Mouse (Mus musculus) kidney, postnatal 25 days (tissue): ENCODE measurements around the gene Triap1.
"Not testable (repeated sequence)": the region's sequence is repeated elsewhere in the genome, so short reads cannot be mapped to it uniquely, and the experiment has no call there.

Experiments used
- DNase-seq, 2 experiments: peaks; one replicate each; pipeline ENCODE4 v3.0.0; 2021; ENCODE audit warnings: mixed read lengths in 2 of 2

Triap1 gene

DNA sequence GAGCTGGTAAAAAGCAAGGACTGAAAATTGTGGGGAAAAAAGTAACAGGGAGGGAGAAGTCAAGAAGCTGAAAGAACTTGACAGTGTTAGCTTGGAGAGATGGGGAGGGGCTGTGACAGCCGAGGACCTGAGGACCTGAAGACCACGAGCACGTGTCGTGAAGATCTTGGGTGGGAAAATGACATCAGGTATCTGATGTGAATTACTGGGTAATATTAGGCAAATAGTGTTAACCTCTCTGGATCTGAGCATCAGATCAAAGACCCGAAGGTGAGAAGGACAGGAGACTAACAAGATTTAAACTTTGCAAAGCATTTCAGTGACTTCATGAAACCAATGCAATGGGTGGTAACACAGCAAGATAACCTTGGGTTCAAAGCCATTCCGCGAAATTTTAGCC lies 1.0 kb upstream of the Triap1 start:
- no peak for DNase-seq

DNA sequence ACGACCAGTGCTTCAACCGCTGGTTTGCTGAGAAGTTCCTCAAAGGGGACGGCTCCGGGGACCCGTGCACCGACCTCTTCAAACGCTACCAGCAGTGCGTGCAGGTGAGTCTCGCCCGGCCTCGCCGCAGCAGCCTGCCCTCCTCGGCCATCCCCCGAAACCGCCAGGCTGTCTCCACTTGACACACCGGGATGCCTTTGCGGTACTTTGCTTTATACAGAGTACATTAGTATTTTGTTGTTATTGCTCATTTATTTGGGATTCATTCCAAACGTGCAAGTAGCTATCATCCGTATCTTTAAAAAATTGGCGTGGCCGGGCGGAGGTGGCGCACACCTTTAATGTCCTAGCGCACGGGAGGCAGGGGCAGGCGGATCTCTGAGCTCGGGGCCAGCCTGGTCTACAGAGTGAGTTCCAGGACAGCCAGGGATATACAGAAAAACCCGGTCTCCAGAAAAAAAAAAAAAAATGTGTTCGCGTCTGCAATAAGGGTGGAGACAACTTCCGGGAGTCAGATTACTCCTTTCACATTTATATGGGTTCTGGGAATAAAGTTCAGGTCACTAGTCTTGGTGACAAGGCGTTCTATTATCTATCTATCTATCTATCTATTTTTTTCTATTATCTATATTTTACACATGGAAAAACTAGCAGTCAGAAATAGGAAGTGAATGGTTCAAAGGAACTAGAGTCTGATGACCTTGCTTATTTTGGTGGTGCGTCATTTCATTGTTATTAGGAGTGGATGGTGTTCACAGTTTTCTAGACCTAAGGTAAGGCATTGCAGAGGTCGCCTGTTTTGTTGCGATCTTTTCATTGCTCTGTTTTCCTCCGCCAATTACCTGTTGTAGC lies 515 bp downstream of the Triap1 start:
- DNase-seq: no peak

DNA sequence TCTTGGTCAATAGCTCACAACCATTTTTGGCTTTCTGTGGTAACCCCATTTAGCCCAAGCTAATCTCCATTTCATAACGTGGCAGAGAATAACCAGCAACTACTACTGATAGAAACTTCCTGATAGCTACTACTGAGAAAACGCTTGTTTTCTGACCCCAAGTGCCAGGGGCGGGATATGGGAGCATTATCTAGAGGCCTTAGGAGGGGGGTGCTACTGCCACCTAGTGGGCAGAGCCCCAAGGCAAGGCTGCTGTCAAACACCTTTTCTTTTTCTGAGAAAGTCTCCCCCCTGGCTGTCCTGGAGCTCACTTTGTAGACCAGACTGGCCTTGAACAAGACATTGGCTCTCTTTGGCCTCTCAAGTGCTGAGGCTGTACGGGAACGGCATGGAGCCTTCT lies 6.5 kb downstream of the Triap1 start:
- DNase-seq: peak; percentile 88 to 92

DNA sequence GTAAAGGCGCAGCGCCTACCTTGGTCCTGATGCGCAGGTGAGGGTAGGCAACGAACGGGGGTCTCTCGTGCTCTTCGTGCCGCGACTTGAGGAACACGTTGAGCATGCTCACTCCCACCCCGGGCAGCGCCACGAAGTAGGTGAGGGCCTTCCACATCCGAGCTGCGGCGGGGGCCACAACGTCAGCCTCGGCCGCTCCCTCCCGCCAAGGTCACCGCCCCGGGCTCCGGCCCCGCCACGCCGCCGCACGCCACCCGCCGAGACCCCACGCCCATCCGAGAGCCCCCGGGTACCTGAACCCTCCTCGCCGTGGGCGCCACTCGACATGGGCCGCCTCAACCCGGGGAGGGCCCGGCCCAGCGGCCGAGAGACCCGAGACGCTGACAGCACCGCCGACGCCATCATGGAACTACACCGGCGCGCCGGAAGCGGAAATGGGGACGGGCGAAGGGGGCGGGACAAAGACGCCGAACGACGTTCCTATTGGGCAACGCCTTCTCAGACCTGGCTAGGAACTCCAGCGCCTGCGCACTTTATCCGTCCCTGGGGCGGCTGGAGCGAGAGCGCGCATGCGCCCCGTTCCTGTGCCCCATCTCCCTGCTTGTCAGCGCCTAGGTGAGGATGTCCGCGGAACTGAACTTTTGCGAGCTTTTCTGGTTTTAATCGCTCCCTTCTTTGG lies 7.7 kb downstream of the Triap1 start, which contains the start of gene Cox6a1:
TSS of gene Cox6a1 (minus strand) at position 436 of the 679 bp plus-strand sequence.
- peak; percentile 99 for DNase-seq

DNA sequence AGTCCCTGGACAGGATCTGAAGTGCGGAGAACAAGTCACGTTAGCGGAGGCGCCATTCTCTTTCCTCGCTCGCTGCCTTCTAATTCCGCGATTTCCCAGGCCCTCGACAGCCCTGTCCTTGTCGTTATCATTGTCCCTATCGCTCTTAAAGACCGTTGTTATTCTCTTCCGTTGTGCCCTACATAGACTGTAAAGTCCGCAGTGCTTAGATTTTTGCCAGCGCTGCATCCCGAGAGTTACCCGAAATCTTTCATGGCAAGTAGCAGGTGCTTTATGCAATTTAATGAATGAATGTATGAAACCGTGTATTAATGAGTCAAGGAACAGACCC lies 8.2 kb downstream of the Triap1 start:
- no peak for DNase-seq

DNA sequence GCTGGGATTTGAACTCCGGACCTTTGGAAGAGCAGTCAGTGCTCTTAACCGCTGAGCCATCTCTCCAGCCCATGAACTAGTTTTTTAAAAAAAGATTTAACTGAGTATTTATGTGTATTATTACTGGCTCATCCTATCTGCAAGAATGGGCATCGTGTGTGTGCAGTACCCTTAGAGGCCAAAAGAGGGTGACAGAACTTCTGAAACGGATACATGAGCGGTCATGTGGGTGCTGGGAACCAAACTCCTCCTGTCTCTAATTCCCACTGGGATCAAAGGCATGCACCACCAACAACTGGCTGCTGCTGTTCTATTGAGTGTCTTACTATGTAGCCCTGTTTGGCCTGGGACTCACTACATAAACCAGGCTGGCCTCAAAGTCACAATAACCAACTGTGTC lies 10.3 kb downstream of the Triap1 start:
- no peak for DNase-seq

DNA sequence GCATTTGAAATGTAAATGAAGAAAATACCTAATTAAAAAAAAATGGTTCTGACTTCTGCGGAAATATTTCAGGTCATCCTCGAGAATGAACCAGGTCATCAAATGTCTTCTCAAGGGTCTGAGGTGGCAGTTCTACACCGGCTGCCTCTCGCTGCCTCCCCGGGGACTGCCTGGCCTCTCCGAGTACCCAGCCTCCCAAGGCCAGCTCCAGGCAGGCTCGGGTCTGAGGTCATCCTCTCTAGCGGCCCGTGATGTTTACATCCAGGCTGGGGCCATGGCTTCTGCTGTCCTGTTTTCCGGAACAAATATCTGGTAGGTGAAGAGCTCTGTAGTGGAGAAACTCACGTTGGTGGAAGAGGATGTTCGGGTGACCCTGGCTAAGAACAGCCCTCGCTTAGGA lies 14.0 kb downstream of the Triap1 start:
- no peak for DNase-seq

DNA sequence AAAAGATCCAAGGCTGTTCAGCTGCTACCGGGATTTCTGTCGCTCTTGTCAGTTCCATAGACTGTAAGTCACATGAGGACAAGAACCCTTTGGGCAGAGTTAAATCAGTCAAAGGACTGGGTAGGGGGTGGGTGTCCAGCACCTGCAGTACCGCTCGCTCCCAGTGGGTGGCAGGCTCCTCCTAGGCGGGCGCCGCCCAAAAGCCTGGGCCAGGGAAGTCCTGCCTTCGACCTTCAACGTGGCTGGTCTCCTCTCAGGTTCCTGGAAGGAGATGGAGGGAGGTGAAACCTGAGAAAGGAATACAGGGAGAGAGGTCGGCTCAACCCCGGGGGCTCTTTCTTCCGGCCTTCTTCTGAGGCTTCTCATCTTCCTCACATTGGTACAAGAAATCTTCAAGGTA lies 17.8 kb downstream of the Triap1 start:
- peak; percentile 87 to 91 for DNase-seq

DNA sequence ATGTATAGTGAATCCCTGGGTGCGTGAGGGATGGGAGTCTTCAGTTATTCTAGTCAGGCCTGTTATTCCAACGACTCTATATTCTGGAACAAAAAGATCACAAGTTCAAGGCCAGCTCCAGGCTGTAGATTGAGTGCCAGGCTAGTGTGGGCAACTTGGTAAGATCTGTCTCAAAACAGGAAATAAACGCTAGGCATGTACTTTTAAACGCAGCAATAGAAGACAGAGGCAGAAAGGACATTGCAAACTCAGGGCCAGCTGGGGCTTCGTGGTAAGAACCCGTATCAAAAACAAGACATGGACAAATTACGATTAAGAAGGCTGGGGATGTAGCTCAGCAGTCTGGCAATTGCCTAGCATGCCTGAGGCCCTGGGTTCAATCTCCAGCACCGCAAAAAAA lies 18.4 kb downstream of the Triap1 start:
- no peak for DNase-seq

DNA sequence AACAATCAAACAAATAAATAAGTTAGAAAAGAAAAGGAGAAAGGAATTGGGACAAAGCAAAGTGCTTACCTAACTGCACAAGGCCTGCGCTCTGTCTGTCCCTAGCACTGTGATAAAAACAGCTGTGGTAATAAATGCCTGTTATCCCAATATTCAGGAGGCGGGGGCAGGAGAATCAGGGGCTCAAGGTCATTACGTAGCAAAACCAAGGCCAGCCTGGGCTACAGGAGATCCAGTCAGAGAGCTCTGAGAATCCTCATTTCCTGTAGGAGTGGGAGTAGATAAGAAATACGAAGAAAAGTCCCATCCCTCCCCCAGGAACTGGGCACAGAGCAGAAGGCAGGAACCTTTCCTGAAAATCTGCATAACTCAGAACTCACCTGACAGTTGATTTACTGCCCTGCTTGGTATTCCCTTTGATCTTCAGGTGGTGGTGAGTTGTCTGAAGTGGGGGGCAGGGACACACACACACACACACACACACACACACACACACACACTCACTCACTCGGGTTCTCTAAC lies 18.9 kb downstream of the Triap1 start:
- DNase-seq: no peak

DNA sequence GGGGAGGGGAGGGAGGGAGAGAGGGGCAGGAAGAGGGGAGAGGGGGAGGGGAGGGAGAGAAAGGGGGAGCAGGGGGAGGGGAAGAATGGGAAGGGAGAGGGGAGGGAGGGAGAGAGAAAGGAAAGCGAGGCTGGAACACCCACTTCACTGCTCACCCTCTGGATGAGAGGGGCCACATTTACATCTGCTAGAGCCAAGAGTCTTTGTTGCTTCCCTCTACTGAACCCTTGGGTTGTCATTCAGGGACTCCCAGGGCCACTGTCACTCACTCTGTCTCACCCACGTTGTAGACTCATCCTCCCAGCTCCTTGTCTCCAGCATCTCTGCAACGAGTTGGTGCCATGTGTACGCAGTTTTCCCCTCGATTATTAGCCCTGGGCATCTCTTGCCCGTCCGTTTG lies 21.2 kb downstream of the Triap1 start:
- no peak for DNase-seq

DNA sequence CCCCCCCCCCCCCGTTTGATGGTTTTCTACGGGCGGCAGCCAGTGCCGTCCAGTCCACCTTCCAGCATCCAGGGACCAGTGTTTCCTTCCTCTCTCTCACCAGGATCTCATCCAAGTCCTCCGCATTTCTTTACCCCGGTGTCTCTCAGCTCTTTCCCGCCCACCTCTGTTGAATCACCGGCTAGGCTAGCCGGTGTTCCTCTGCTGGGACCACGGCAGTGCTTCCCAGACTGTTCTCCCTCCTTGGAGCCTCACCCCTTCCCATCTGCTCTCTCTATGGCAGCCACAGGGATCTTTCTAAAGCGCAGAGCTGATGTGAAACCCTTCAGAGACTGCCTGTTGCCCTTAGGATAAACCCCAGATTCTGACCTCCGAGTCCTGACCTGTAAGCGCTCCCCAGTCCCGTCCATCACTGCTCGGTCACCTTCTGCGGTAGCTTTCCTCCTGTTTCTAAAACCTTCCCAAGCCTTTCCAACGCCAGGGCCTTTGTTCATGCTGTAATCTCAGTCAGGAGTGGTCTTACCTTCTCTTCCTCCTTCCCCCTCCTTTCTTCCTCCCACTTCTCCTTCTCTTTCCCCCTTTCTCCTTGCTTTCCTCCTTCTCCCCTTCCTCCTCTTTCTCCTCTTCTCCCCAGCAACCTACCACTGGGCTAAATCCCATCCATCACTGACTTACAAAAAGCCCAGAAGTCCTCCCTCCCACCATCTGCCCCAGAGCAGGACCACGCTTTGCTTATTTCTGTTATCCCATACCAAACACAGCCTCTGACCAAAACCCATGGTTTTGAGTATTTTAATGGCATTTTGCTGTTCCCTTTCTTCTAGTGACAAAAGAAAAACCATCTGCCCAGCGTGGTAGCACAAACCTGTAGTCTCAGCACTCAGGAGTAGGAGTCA lies 22.0 kb downstream of the Triap1 start:
- DNase-seq: no peak

DNA sequence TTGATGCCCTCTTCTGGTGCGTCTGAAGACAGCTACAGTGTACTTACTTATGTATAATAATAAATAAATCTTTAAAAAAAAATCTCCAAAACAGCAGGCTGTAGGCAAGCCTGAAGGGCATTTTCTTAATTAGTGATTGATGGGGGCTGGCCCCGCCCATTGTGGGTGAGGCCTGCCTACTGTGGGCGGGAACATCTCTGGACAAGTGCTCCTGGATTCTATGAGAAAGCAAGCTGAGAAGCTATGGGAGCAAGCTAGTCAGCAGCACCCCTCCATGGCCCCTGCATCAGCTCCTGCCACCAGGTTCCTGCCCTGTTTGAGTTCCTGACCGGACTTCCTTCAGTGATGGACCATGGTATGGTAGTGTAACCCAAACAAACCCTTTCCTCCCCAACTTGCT lies 23.8 kb downstream of the Triap1 start:
- DNase-seq: peak in 1 of 2 experiments; percentile 14

DNA sequence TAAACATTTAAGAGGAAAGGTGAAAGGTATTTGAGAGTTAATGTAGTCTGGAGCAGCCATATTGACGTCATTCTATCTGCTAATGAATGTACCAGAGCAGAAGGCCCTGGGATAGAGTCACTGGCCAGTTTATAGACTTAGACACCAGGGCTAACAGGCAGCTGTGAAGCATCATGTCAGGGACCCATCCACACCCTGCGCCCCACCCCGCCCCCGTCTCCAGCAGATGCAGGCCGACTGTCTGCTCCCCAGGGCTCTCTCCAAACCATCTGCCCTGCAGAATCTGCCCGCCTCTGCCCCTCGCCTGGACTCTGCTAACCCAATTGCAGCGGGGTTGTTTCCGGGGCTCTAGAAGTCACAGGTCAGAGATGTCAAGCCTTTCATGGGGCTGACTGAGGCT lies 30.7 kb downstream of the Triap1 start:
- DNase-seq: peak; percentile 11 to 46

DNA sequence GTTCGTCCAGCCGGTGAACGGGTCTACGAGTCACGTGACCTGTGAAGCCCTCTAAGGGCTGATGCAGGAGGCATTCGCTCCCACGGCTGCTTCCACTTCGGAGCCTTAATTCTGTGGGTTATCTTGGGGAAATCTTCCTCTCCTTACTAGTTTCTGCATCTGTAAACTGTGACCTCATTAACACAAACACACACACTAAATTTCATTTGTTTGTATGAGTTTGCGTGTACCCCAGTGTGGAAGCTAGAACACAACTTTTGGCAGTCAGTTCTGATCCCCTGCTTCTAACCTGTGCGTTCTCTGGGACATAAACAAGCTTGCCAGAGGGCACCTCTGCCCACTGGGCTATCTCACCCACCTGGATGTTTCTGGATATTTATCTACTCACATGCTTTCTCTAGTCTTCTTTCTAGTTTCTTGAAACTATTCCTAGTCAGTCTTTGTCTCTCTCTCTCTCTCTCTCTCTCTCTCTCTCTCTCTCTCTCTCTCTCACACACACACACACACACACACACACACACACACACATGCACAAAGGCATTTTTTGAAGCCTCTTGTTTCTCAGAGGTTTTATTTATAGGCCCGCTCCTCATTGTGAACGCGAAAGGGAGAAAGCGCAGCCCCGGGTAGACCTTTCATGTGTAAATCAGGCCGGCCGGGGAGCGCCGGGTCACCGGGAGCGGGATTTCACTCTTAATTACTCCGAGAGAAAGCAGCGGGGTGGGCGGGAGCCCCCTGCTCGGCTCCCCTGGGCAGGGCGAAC lies 32.6 kb downstream of the Triap1 start:
- DNase-seq: peak in 1 of 2 experiments; percentile 32

DNA sequence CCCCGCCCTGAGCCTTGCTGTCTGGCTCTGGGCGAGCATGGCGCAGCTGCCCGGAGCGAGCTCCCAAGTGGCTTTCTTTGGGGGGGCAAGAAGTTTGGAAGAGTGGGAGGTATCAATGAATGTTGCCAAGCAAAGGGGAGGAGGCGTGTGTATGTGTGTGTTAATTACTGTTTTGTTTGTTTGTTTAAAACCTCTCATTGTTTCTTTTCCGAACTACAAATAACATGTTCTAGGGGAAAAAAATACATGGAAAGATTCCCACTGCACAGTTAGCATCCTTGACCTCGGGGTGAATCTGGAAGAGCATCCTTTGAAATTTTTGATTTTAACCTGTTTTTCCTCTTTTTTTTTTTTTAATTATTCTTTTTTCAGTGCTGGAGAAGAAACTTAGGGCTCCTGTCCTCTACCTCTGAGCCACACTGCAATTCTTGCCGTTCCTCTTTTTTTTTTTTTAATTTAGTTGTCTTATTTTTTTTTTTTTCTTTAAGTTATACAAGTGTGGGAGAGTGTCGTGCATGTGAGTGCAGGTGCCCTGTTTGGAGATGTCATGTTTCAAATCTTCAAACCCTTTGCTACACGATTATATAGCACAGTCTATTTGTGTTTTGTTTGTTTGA lies 33.3 kb downstream of the Triap1 start:
- no peak for DNase-seq

DNA sequence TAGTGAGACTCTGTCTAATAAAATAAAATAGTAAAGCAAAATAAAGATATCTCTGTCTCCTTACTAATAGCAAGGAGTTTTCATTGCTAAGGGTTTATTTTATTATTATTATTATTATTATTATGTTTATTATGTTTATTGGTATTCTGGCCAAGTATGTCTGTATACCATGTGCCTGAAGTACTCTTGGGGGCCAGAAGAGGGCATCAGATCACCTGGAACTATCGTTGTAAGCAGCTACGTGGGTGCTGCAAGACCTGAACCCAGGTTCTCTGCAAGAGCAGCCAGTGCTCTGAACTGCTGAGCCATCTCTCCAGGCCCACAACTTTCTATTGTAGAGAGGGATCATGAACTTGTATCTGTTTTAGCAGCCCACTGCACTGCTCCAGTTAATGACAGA lies 34.4 kb downstream of the Triap1 start:
- DNase-seq: peak in 1 of 2 experiments; percentile 3

DNA sequence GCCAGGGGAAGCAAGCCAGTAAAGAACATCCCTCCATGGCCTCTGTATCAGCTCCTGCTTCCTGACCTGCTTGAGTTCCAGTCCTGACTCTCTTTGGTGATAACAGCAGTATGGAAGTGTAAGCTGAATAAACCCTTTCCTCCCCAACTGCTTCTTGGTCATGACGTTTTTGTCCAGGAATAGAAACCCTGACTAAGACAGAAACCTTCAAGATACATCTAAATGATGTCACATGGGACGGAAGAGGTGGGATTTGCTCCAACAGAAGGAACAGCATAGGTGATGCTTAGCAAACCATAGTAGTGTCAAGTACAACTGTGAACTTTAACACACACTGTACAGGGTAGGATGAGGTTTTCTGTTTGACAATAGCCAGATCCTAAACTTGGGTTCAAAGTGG lies 37.9 kb downstream of the Triap1 start:
- not testable (repeated sequence) for DNase-seq

DNA sequence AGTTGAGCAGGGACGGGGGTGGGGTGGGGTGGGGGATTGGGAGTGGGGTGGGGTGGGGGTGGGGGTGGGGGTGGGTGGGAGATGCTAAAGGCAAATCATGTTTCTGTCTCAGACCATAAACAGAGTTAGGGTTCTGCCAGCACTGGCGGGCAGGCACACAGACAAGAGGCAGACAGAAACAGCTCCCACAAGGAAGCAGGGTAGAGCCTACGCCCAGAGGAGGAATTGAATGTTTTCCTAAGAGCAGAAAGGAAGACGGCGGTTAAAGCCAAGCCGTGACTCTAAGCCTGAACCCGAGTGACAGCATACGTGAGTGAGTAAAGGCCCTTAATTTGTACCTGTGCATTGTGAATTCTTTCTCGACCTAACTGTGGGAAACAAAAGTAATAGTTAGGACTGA lies 50.9 kb downstream of the Triap1 start:
- DNase-seq: no peak

DNA sequence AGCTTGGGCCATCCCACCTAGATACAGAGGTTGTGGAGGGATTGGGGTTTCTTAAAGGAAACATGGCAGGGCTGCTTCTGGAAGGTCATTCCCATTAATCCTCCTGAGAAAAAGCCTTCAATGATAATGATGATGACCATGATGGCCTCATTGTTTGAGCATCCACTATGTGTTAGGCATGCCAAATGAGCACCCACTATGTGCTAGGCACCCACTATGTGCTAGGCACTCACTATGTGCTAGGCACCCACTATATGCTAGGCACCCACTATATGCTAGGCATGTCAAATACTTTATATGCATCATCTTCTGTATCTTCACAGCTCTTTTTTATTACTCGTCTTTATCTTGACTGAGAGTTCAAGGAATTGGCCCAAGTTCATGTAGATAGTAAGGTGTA lies 51.9 kb downstream of the Triap1 start:
- DNase-seq: peak in 1 of 2 experiments; percentile 2
